Mouse (Mus musculus) frontal cortex, adult 2 months (tissue): ENCODE measurements around the gene Fgf15. TPM values are rescaled to one million over a fixed set of nuclear protein-coding genes. Genes with fewer than 3 reads are reported as not detected.
"Not testable (repeated sequence)": the region's sequence is repeated elsewhere in the genome, so short reads cannot be mapped to it uniquely, and the experiment has no call there.

ENCODE experiments used
- DNase-seq, 2 experiments: peaks; one replicate each; pipeline ENCODE4 v3.0.0; 2022; ENCODE audit warnings: low spot score in 1 of 2; ENCODE audit errors: extremely low spot score in 1 of 2
- polyA plus RNA-seq: library from polyadenylated mRNA; depleted of rRNA; stranded (reverse); fragments of >200 nt; gene quantifications from 2 replicates; pipeline ENCODE4 v1.2.3, GENCODE M21; 2012

Fgf15 gene
- polyA plus RNA-seq, 1 experiment: not detected

DNA sequence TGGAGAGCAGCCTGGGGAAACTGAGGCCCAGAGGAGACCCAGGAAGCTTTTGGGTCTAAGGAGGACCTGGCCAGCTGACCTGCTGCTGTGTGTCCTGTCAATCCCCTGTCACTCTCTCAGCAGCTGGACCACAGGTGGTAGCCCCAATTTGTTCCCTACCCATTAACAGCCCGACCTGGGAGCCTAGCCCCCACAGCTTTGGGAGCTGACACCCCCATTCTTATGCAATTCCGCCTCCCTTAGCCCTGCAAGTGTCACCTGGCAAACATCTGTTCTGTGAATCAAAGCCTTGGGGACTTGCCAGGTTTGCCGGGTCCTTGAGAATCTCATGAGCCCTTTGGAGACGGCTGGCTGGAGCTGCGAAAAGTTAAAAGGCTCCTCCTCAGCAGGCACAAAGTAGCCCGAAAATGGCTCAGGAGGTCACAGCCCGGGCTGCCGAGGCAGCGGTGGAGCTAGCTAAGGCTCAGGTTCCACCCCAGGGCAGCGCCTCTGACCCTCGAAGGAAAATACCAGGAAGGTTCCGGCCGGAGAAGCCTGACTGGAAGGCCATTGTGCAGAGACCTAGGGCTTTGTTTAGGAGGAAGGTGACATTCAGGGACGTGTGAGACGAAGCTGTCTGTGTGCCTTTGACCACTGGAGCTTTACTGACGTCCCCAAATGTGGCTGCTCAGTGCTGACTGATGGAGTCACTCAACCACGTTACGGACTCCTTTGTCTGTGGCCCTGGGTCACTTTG is 7.6 kb upstream of the Fgf15 start:
- DNase-seq: no peak

DNA sequence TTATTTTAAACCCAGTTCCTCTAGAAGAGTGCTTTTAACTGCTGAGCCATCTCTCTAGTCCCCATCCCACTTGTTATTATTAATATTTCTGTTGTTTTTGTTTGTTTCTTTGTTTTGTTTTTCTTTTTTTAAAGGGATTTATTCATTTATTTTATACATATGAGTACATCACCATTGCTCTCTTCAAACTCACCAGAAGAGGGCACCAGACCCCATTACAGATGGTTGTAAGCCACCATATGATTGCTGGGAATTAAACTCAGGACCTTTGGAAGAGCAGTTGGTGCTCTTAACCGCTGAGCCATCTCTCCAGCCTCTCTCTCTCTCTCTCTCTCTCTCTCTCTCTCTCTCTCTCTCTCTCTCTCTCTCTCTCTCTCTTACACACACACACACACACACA is 5.7 kb upstream of the Fgf15 start:
- DNase-seq: not testable (repeated sequence)

DNA sequence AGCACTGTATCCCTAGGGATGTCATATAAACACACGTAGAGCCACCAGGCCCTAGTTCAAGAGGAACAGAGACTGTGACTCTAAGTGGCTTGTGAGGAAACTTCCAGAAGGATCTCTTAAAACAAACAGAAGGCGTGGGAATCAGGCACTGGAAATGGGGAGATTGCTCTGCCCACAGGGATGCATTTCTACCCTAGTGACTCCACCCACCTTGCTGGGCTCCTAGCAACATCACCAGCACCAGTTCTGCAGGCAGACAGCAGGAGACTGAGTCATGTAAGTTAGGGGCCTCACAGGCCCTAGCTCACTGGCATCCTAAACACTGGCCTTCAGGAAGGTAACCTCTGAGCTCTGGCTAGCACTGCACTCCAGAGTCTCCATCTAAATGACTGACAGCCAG is 4.5 kb upstream of the Fgf15 start:
- no peak for DNase-seq

DNA sequence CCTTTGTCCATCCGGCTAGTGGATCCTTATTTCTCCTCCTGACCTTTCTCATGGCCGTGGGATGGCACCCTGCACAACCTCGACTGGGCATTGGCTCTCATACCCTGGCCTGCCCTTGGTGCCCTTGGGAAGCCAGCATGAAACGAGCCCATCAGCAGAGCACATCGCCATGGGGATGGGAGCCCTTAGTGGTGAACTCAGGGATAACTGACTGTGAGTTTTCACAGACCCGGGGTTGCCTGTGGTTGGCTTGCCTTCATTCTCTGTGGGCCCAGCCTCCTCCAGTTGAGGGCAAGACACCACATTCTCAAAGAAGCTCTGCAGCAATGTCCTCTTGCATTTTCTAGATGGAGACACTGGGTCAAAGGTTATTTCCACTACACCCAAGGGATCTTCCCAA is 4.0 kb upstream of the Fgf15 start:
- no peak for DNase-seq

DNA sequence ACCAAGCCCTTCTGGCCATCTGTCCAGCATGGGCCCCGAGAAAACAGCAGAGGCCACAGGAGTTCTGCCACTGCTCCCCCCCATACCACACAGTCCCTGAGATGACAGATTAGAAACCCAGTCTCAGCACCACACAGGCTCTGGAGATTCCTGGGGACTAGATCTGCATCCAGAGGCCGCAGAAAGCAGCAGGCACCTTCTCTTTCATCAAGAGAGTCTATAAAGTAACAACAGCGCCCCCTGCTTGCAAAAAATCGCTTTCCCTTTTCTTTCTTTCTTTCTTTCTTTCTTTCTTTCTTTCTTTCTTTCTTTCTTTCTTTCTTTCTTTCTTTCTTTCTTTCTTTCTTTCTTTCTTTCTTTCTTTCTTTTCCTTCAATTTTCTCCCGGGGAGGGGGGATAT is 2.1 kb upstream of the Fgf15 start:
- peak in 1 of 2 experiments; percentile 53 for DNase-seq

DNA sequence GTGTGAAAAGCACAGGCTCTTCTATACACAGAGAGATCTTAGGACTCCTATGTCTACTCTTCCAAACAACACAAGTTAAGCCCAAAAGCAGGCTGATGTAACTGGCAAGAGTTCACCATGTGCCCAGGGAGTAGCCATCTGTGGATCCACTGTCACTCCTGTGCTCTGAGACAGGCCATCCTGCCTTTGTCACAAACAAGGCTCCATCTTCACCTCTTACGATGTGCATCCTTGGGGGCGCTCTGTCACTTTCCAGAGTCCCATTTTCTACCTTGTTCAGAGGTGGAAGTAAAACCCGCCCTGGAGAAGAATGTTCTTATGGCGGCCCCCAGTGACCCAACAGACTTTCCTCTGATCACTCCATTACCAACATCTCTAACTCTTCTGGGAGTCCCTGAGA is 1.6 kb upstream of the Fgf15 start:
- no peak for DNase-seq

DNA sequence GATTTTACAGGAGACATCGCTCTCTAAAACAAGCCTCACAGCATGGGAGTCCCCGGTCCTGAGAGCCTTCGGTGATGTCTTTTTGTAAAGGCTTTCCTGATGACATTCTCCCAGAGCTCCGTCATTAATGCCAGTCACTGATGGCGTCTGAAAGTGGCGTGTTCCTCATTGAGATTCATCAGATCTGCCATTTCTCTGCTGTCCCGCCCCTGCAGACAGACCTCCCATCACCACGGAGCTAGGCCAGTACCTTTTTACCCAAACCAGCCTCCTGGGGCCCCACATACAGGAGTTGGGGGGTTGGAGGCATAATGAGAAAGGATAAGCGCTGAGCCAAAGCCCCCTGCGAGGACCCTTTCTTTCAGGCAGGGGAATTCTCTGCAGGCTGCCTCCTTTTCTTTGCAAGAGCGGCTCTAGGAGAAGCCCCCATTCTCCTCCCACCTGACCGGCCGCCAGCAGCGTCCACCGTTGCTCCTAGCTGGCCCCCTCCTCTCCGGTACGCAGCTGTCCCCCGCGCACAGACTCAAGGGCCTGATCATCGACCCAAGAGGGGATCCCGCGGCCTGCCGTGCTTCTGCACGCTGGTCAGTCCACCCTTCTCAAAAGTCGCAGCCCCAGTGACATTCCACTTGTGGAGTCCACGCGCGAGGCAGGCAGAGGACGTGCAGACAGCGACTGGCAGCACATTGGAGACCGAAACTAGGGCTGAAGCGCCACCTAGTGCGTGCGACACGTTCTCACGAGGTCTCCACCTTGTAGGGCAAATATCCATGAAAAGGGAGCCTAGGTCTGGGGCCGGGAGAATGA is 823 bp upstream of the Fgf15 start:
- peak in 1 of 2 experiments; percentile 77 for DNase-seq

DNA sequence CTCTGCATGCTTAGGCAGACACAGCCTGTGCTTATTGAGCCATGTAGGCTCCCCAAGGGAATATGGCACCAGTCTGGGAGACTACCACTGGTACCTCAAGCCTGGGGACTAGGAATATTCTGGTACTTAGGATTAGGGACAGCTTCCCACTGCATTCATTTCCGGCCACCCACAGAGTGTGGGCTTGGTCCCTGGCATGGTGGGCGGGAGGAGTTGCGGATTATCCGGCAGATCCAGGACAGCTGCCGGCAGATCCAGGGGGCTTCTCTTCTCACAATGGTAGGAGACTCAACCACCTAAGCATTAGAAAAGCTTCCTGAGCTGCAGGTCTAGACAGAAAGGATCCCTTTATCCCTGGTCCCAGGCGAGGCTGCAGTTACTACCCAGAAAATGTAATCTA is 2.2 kb downstream of the Fgf15 start:
- DNase-seq: no peak

DNA sequence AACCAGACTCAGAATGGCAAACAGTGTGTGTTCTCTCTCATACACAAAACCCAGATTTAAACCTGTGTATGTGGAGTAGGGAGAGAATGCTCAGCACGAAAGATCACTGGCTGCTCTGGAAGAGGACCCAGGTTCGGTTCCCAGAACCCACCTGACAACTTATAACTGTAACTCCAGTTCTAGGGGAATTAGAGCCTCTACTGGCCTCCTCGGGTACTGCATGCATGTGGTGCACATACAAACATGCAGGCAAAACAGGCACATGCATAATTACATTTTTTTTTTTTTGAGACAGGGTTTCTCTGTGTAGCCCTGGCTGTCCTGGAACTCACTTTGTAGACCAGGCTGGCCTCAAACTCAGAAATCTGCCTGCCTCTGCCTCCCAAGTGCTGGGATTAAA is 9.2 kb downstream of the Fgf15 start:
- not testable (repeated sequence) for DNase-seq

DNA sequence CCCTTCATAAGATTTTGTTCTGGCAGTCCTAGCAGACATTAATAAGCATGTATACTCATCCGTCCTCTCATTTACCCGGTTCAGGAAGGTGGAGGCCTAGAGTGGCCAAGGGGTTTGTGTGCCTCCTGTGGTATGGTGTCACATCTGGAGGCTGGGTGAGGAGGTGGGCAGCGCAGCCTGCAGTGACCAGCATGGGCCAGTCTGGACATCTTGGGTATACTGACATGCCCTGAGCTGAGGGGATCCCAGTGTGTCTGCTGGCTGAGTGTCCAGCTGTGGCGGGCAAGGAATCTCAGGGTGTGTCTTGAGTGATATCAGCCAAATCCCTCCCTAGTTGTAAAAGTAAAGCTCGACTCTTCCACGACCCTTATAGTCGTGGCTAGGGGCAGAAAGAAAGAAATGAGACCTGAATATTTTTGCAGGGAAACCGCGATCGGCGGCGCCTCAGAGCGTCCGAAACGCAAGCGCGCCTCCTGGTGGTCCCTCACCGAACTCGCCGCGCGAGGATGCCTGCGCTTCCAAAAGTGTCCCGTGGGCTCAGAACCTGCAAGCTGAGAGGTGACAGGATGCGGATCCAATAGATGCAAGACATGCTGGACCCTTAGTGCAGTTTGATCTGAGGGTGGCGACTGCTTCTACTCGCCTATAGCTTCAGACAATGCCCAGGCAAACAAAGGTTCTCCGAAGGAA is 10.5 kb downstream of the Fgf15 start:
- DNase-seq: peak in 1 of 2 experiments; percentile 72

DNA sequence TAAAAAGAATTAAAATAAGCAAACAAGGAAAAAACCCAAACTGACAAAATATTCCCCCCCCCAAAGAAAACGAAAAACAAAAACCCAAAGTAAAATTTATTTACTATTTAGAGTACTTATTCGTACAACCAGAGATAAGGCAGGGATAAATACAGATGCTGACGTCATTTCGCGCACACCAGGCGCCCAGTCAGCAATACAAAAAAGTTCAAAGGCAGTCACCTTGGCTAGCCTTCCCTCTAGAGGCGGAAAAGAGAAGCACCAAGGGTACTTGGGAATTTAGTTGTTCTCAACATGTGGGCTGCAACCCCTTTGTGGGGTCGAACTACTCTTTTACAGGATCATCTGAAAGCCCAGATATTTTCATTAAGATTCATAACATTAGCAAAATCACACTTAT is 11.5 kb downstream of the Fgf15 start:
- no peak for DNase-seq

DNA sequence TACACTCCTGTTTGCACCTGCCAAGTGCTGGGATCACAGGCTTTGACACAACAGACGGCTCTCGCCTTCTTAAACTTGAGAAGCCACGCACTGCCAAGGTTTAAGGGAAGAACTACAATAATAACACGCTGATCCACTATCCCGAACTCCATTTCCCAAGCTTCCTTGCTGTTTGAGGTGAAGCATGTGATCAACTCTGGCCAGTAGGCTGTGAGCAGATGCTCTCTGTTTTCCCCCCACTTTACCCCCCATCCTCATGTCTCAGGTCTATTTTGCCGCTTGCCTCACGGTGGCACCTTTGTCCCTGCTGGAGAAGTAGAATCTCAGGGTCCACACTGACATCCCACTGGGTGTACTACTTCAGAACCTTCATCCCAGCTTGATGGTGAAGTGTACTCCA is 12.4 kb downstream of the Fgf15 start:
- DNase-seq: peak in 1 of 2 experiments; percentile 70

DNA sequence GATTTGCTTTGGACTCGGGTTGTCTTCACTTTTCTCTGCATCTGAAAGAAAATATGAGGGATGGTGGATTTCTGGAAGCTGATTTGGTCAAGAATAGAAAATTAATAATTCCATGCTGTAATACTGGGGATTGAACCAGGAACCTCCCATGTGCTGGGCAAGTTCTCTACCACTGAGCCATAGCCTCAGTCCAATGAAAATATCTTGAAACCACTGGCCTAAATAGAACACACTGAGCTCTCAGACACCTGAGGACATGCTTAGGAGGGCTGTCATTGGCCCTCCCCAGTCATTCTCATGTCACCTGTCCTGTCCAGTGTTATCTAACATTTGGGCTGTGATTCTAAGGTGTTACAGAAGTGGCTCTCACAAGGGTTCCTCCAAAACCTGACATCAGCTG is 14.8 kb downstream of the Fgf15 start:
- peak in 1 of 2 experiments; percentile 79 for DNase-seq

DNA sequence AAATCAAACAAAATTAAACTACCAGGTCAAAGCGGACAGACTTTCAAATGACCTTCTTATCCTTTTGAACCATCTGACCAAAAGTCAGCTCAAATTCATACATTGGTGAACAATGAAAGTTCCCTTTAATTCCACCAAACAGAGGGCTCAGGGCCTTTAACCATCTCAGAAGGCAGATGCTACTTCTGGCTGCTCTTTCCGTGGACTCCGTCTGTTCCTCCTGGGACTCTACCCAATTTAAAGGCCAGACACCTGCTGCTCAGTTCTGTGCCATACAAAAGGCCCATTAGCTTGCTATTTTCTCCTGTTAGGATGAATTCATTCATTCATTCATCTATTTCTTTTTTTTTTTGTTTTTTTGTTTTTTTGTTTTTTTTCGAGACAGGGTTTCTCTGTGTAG is 16.6 kb downstream of the Fgf15 start:
- DNase-seq: no peak

DNA sequence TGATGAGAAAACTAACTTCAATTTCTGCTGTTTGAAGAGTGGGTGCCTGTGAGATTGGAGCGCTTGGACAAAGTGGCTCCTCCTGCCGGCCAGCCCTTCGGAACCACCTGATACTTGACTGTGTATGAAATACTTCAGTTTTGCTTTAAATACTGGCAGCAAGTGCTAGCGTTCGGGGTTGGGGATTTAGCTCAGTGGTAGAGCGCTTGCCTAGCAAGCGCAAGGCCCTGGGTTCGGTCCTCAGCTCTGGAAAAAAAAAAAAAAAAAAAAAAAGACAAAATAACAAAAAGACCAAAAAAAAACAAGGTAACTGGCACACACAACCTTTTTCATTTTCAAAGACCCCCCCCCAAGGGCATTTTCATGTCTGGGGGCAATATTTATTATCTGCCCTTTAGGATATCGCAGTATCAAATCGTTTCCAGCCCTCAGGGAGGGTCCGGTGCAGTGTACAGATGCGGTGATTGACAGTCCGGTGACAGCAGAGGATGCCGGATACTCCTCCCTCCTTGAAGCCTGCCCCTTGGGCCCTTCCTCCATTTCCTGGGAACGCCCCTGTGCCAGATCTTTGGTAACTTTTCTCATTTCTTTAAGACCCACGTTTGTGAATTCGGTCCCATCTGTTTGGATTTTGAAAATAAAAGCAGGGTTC is 18.1 kb downstream of the Fgf15 start:
- peak; percentile 77 to 97 for DNase-seq

DNA sequence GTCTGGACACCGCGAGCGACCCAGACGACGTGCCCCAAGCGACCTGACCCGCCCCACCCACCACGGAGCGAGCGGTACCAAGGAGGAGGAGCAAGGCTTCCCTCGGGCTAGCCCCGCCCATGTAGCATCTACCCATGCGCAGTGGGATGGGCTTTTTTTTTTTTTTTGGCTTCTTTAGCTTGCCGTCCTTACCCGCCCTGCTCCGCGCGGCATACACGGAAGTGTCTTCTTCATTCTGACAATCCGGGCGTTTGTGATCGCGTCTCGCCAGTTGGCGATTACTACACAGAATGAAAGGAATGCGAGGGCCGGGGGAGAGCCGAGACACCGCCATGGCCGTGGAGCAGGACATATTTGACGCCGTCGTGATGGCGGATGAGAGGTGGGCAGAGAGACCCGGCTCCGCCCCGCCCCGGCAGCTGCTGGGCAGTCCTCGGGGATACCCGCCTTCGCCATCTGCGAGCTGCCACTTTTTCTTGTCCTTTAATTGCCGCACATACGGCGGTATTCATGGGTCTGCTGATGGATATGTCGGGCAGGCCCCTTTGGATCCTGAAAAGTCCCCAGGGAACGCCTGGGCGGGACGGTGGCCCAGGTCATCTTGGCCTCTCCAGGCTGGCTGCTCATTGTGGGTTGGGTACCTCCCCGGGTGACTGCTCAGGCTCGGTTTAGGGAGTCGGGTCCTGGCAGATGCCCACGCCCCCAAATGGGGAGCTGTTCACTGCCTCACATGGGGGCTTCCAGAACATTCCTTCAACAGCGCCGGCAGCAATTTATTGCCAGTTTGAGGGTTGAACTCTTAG is 18.8 kb downstream of the Fgf15 start, which contains the start of gene LTO1:
Gene LTO1 (plus strand): TSS at position 153 of the 803 bp plus-strand sequence.
- peak; percentile 82 to 88 for DNase-seq

DNA sequence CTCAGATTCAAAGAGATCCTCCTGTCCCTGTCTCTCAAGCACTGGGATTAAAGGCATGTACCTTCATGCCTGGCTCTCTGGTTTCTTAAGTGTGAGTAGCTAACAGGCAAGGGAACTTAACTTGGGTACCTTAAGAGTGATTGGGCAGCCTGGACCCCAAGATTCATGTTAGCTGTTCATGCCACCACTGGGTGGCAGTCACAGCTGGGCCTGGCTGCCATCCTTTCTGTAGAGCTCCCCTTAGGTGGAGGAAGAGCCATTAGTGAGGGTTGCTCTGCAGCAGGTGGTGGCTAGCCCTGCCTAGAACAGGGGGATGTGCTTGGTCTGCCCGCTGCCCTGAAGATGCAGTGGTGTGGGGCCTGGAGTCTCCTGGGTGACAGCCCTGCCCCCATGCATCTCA is 22.5 kb downstream of the Fgf15 start:
- no peak for DNase-seq

DNA sequence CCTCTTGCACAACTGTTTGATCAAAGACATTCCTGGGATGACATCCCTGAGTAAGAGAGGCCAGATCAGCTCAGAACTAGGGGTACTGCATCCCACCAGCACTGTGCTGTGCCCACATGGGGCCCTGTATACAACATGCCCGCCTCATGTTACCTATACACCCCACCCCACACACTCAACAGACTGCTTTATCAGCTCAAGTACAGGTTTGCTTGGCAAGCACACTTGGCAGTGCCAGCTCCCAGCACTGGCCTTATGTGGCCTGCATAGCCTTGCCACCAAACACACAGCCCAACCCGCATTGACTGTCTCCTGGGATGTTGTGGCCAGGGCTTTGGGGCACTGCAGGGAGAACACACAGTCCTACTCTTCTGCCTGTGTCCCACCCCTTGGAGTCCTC is 31.3 kb downstream of the Fgf15 start:
- no peak for DNase-seq

DNA sequence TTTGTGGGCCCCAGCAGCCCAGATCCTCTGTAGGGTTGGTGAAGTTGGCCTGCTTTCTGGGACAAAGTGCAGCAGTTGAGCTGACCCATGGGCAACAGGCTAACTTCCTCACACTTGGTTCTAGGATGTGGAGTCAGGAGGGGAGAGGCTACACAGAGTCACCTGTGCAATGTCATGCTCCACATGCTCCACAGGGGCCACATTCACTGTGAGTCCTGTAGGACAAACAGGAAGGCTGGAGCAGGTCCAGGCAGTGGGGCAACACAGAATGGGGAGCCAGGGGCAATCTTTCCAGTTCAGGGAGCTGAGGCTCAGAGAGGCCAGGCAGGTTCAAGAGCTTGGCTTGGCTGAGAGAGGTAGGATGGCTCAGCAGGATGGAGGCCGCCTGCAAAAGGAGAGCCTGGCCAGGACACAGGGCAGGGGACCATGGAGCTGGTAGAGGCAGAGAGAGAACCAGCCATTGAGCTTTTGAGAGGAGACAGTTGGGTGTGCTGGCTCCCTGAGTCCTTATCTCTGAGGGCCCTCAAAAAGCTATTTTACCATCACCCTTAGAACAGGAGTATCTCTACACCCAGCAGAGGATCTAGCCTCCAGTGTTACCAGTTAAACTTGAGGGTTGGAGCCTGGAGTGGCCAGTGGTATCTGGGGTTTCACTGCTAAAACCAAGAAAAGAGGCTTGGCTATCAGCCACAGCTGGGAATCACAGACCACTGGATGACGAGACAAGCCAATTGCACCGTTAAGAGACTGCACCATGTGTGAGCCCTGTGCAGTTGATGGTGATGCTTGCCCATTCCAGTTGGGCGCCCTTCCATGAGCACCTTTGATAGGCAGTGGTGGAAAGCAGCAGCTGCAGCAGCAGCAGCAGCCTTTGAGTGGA is 31.9 kb downstream of the Fgf15 start:
- no peak for DNase-seq
